Mouse (Mus musculus): ENCODE data around the gene Fam185a. TPM values are rescaled to one million over a fixed set of nuclear protein-coding genes. Genes with fewer than 3 reads are reported as not detected.

Fam185a gene
- polyA plus RNA-seq, 1 experiment from 2014 or later = 6.1 TPM

Other genes with a start within 250 kb of the Fam185a start
- 7.7 and 8.8 TPM in 2 replicates for gene Gsap, start 238.7 kb upstream of the Fam185a start, polyA plus RNA-seq (2014; fragmentation: Nextera tagmentation; extraction: Ambion mirVana)
- 0.79 and 1.3 TPM in 2 replicates for gene Fgl2, start 52.3 kb upstream of the Fam185a start, polyA plus RNA-seq (2014; fragmentation: Nextera tagmentation; extraction: Ambion mirVana)
- gene Ccdc146, start 281 bp upstream of the Fam185a start, polyA plus RNA-seq (2014; fragmentation: Nextera tagmentation; extraction: Ambion mirVana) = 0.70 and 1.0 TPM in 2 replicates
- gene Lrrc17, start 118.6 kb downstream of the Fam185a start, polyA plus RNA-seq (2014; fragmentation: Nextera tagmentation; extraction: Ambion mirVana) = 6.3 and 6.9 TPM in 2 replicates
- gene Fbxl13, start 220.7 kb downstream of the Fam185a start, polyA plus RNA-seq (2014; fragmentation: Nextera tagmentation; extraction: Ambion mirVana) = 0.10 and 0.18 TPM in 2 replicates
- 93.3 and 101 TPM in 2 replicates for gene Armc10, start 220.9 kb downstream of the Fam185a start, polyA plus RNA-seq (2014; fragmentation: Nextera tagmentation; extraction: Ambion mirVana)

Data from forebrain, embryonic 14.5 days (tissue).